Mouse (Mus musculus) embryonic fibroblast, embryonic 13.5 days (primary cell): ENCODE measurements around the gene Igsf21. TPM values are rescaled to one million over a fixed set of nuclear protein-coding genes. Genes with fewer than 3 reads are reported as not detected.

Experiments used
- H3K27ac ChIP-seq: 2 replicates; pipeline ENCODE4 v1.5.1; 2012; ENCODE audit warnings: low read length, control low read depth, inconsistent platforms; ENCODE audit not compliant: insufficient read depth
- H3K4me1 ChIP-seq: 2 replicates; pipeline ENCODE4 v1.6.1; 2011; ENCODE audit warnings: low read length; ENCODE audit not compliant: control insufficient read depth, insufficient read depth
- H3K4me3 ChIP-seq: 2 replicates; pipeline ENCODE4 v1.5.1; 2011; ENCODE audit warnings: mild to moderate bottlenecking, control low read depth, low read length; ENCODE audit not compliant: insufficient read depth
- CTCF ChIP-seq: IDR thresholded peaks from 2 replicates; pipeline ENCODE4 v1.5.1; 2011; ENCODE audit warnings: mild to moderate bottlenecking, control low read depth, low read length, moderate library complexity, borderline replicate concordance; ENCODE audit not compliant: insufficient read depth
- POLR2A ChIP-seq: IDR thresholded peaks from 2 replicates; pipeline ENCODE4 v1.6.1; 2011; ENCODE audit warnings: low read depth, mild to moderate bottlenecking, control low read depth, low read length, moderate library complexity
- polyA plus RNA-seq: library from polyadenylated mRNA; stranded (reverse); fragments of >200 nt; gene quantifications from 2 replicates; pipeline ENCODE4 v1.2.4, GENCODE M21; 2011; ENCODE audit warnings: low read depth; ENCODE audit not compliant: missing spikeins, insufficient read length

Igsf21 gene
- polyA plus RNA-seq, result not detected in 2 replicates

DNA sequence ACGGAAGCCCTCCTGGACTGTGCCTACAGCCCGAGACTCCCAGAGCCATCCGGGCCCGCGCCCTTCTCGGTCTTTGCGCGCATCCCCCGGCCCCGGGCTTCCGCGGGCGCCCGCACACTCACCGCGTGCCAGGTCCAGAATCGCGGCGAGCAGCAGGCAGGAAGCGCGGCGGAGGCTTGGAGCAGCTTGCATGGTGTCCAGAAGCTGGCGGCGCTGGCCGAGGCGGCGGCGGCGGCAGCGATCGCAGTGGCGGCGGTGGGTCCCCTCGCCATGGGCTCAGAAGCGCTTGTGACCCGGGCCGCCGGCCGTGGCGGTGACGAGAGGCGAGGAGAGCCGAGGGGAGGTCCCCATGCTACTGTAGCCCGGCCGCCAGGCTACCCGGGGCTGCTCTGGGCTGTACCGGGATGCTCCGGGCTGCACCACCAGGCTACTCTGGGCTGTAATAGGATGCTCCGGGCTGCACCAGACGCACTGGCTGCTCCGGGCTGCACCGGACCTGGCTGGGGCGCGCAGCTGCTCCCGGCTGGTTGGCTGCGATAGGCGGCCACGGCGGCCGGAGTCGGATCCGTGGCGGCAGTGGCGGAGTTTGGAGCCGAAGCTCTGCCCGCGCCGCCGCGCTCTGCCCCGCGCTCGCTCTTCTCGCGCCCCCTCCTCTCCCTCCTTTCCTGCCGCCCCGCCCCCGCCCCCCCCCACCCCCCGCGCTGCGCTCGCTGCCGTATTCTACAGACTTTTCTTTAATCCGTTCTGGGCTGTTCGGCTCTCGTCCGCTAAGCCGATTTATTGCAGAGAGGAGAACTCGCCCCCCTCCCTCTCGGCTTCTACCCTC lies at the start of gene Igsf21:
Igsf21 (minus strand) TSS at position 605 of the 826 bp plus-strand sequence.
- no peak within 1 kb of the TSS for H3K27ac ChIP-seq
- H3K4me1 ChIP-seq, result no peaks in the 10 kb centered on the region
- no peak within 1 kb of the TSS for H3K4me3 ChIP-seq
- TF ChIP-seq CTCF (no peak), POLR2A (no peak)

DNA sequence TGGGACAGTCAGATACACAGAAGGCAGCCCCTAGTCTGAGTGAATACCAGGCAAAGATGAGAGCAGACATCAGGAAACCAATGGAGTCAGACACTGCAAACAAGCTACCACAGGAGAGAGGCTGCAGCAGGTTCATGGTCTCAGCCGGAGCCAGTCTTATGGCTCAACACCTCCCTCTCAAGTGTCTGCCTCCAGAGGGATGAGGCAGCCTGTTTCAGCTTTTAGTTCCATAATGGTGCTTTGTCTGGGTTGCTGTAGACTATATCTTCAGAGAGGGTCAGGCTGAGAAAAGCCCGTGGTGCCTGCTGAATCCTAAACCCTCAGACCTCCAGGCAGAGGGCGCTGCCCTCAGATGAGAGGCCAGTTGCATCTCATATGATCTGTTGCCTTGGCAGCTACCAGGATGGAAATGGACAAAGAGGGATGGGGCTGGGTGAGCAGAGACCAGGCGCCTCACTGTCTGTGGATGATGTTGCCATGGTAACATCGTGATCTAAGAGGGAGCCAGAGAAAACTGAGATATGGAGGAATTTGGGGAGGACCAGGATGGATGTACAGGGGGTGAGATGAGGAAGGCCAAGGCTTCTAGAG lies 39.2 kb upstream of the Igsf21 start:
- H3K27ac ChIP-seq, result no peak overlapping the region
- no peak overlapping the region for H3K4me3 ChIP-seq
- TF ChIP-seq POLR2A (no peak), CTCF (no peak)
- no peaks in the 10 kb centered on the region for H3K4me1 ChIP-seq

DNA sequence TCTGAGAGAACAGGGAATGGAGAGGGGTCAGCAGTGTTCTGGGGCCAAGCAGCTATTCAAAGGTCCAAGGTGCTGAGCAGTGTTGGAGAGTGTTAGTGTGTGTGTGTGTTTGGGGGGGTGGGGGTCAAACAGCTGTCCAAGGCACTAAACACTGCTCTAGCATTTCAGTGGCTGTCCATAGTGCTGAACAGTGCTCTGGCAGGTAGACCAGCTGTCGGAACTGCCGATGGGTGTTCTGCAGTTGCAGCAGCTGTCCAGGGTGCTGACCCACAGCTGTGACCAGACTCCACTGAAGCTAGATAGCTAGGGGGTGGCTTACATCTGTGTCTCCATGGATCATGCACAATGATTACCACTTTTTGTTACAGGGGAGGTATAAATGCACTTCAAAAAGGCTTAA lies 36.8 kb upstream of the Igsf21 start:
- H3K4me3 ChIP-seq, result no peak overlapping the region
- TF ChIP-seq POLR2A (no peak), CTCF (no peak)
- H3K27ac ChIP-seq, result no peak overlapping the region
- no peaks in the 10 kb centered on the region for H3K4me1 ChIP-seq

DNA sequence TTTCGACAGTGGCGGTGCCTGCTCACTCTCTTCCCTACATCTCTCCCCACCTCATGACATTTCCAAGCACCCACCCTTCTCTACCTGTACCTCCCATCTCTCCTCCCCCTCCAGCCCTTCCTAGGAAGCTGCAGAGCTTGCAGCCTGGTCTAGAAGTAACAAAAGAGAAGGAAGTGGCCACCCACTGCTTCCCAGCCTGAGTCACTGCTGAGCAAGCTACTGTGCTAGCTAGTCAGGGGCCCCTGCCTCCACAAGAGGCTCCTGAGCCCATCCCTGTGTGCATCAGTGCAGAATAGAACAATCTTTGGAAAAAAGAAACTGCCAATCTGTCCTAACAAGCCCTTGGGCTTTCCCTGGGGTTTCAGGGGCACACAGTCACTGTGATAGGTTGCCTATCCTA lies 31.7 kb upstream of the Igsf21 start:
- H3K27ac ChIP-seq, result no peak overlapping the region
- H3K4me3 ChIP-seq, result no peak overlapping the region
- TF ChIP-seq CTCF (no peak), POLR2A (no peak)
- H3K4me1 ChIP-seq, result no peaks in the 10 kb centered on the region

DNA sequence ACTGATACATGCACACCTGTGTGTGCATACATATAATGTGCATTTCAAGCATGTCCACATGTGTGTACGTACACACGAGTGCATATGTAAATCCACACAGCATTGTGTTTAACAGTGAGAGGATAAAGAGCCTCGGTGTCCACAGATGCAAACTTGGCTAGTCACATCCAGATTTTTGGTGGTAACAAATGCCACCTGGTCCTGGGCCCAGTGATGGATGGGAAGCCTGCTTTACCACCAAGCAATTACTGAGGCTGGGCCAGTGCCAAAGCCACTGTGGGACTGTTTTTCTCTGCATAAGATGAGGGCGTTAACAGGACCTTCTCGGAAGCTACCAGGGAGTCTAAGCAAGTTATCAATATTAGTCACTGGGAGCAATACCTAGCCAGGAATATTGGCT lies 25.3 kb upstream of the Igsf21 start:
- TF ChIP-seq POLR2A (no peak), CTCF (no peak)
- no peak overlapping the region for H3K4me3 ChIP-seq
- H3K27ac ChIP-seq, result no peak overlapping the region
- no peaks in the 10 kb centered on the region for H3K4me1 ChIP-seq

DNA sequence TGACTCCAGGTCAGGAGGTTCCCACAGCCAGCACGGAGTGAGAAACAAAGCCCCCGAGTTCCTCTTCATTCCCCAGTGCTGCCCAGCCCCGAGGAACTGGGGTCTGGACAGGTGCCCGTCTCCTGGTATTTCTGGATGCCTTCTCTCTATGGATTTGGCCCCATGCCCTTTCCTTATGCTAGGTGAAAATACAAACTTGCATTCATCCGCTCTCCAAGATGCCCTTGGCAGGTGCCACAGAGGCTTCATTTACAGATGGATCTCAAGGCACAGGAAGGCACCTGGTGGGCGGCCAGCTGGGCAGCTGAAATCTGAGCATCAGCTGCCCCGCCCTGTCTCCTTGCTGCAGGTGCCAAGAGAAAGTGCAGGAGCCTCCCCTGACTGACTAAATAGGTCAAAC lies 23.9 kb upstream of the Igsf21 start:
- H3K27ac ChIP-seq, result no peak overlapping the region
- TF ChIP-seq POLR2A (no peak), CTCF (no peak)

DNA sequence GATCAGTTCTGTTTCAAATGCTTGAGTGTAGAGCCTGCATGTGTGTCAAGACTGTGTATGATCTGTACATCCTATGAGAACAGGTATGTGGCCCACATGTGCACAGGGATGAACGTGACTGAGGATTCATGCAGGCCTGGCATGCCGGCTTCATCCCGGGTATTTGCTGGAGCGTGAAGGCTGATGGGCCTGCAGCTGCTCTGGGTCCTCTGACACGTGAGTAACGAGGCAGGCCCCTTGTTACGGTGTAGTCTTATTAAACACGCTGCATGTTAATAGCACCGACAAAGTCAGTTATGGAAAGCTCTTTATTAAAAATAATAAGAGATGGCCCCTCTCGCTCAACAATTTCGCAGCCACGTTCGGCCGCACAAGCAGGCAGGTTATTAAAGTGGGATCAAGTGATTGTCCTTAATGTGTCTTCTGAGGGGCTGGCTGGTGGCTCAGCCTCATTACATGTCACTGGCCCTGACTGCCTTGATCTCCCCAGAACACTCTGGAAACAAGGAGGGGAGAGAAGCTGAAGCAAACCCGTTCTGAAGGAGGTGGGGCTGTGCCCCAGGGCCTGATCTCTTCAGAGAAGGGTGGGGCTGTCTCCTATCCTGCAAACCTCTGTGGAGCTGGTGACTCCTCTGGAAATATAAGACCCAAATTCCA lies 22.7 kb upstream of the Igsf21 start:
- Histone ChIP-seq H3K27ac (no peak overlapping the region), H3K4me3 (no peak overlapping the region), H3K4me1 (no peaks in the 10 kb centered on the region)
- TF ChIP-seq CTCF, result no peak
- TF ChIP-seq POLR2A, result no peak

More for the DNA sequence above, 23.9 kb upstream of the Igsf21 start:
- H3K4me1 ChIP-seq, result no peaks in the 10 kb centered on the region
- no peak overlapping the region for H3K4me3 ChIP-seq

DNA sequence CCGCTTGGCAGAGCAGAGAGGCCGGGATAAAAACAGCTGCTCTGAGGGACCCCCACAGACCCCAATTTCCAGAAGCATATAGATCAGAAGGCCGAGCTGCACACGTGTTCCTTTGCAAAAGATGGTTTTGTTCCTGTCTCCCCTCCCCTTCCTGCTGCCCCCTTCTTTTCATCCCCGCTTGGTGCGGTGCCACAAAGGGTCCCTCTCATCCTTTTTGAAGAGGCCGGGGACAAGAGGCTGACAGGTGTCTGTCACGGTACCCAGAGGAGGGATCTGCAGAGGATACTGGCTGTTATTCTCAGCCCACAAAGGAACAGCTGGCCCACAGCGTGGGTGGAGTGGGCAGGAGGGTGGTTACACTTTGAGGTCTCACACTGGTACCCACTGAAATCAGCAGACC lies 21.3 kb upstream of the Igsf21 start:
- Histone ChIP-seq H3K27ac (no peak overlapping the region), H3K4me1 (no peaks in the 10 kb centered on the region), H3K4me3 (no peak overlapping the region)
- TF ChIP-seq CTCF (no peak), POLR2A (no peak)

DNA sequence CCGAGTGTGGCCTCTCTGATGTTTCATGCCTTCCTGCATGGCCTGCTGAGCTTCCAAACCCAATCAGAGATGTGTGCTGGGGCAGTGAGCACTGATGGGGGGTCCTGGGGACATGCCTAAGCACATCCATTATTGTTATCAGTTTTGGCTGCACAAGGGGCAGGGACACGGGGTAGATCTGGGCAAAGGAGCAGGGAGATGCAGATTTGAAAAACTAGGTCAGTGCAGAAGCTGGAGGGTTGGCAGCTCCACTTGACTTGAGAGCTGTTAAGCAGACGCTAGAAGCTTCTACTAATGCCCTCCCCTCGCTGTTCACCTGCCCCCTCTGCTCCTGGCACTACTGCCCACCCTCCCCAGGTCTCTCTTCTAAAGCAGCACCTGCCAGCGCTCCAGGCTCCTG lies 20.5 kb upstream of the Igsf21 start:
- no peaks in the 10 kb centered on the region for H3K4me1 ChIP-seq
- TF ChIP-seq CTCF (no peak), POLR2A (no peak)
- H3K4me3 ChIP-seq, result no peak overlapping the region
- H3K27ac ChIP-seq, result no peak overlapping the region

DNA sequence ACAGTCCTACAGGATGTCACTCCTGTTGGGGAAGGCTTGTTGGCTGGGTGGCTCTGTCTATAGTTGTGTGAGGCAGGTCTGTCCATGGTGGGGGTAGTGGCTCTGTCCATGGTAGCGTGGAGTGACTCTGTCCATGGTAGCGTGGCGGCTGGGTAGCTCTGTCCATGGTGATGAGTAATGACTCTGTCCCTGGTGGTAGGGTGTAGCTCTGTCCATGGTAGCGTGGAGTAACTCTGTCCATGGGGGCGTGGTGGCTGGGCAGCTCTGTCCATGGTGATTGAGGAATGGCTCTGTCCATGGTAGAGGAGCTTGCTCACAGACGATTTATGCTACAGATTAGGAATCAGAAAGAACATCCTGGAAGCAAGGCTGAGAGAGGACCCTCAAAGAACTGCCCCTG lies 12.4 kb upstream of the Igsf21 start:
- TF ChIP-seq CTCF (0 out of 2 replicates have a peak, but pooled peaks have one; percentile 1), POLR2A (no peak)
- Histone ChIP-seq H3K4me1 (no peaks in the 10 kb centered on the region), H3K27ac (no peak overlapping the region), H3K4me3 (no peak overlapping the region)
